Mouse (Mus musculus): ENCODE measurements around the gene Vps37b. TPM values are rescaled to one million over a fixed set of nuclear protein-coding genes. Genes with fewer than 3 reads are reported as not detected.

Gene Vps37b
- polyA plus RNA-seq, 1 experiment, result 22.6 TPM

GRCm38 (mm10) chr5:123961046-123961445 lies 71.0 kb downstream of the Vps37b start:
- H3K4me3 ChIP-seq (ENCODE audit: insufficient read depth, low read depth, low read length), result no peak overlapping the region
- no peak for DNase-seq
- TF ChIP-seq POLR2A (IDR thresholded peaks at IDR 0.05; ENCODE audit: low read depth, low read length), result no peak
- TF ChIP-seq CTCF (conservative IDR thresholded peaks at IDR 0.05; ENCODE audit: insufficient read depth, insufficient read length, low read depth, low read length), result no peak
- H3K27me3 ChIP-seq (replicated peaks; ENCODE audit: control insufficient read depth, insufficient read depth, low read length), result no peaks in the 10 kb centered on the region
- no peaks in the 10 kb centered on the region for H3K4me1 ChIP-seq (ENCODE audit: control insufficient read depth, insufficient read depth, low read length)
- no peaks in the 10 kb centered on the region for H3K36me3 ChIP-seq (ENCODE audit: control insufficient read depth, insufficient read depth, low read length)
- no peak overlapping the region for H3K27ac ChIP-seq (ENCODE audit: insufficient read depth, low read depth, low read length)
- 89% methylated on average over 12 of the region's 12 CpGs for WGBS

DNA sequence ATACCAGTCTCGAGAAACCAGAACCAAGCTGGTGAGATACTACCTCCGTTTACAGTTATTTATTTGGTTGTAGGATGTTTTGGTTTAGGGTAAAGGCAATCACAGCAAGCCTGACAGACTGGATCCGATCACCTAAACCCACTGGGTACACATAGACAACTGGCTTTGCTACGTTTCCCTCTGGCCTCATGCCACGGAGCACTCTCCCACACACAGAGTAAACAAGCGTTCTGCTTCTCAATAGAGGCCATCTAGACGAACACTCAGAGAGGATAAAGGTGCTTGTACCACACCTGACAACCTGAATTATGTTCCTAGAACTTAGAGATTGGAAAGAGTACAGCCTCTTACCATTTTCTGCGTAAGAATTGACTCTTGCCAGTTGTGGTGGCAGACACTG lies 71.9 kb downstream of the Vps37b start:
- Histone ChIP-seq H3K4me1 (ENCODE audit: control insufficient read depth, insufficient read depth, low read length) (no peaks in the 10 kb centered on the region), H3K27me3 (replicated peaks; ENCODE audit: control insufficient read depth, insufficient read depth, low read length) (no peaks in the 10 kb centered on the region), H3K27ac (ENCODE audit: insufficient read depth, low read depth, low read length) (no peak overlapping the region), H3K4me3 (ENCODE audit: insufficient read depth, low read depth, low read length) (no peak overlapping the region), H3K36me3 (ENCODE audit: control insufficient read depth, insufficient read depth, low read length) (no peaks in the 10 kb centered on the region)
- no peak for DNase-seq
- WGBS, result 77% methylated on average over 8 of the region's 8 CpGs
- TF ChIP-seq POLR2A (IDR thresholded peaks at IDR 0.05; ENCODE audit: low read depth, low read length), result no peak

GRCm38 (mm10) chr5:123959018-123959417 lies 73.1 kb downstream of the Vps37b start:
- Histone ChIP-seq H3K27ac (ENCODE audit: insufficient read depth, low read depth, low read length) (no peak overlapping the region), H3K4me3 (ENCODE audit: insufficient read depth, low read depth, low read length) (no peak overlapping the region), H3K4me1 (ENCODE audit: control insufficient read depth, insufficient read depth, low read length) (no peaks in the 10 kb centered on the region), H3K27me3 (replicated peaks; ENCODE audit: control insufficient read depth, insufficient read depth, low read length) (no peaks in the 10 kb centered on the region), H3K36me3 (ENCODE audit: control insufficient read depth, insufficient read depth, low read length) (no peaks in the 10 kb centered on the region)
- DNase-seq, result no peak
- WGBS, result 76% methylated on average over 3 of the region's 3 CpGs
- TF ChIP-seq CTCF (conservative IDR thresholded peaks at IDR 0.05; ENCODE audit: insufficient read depth, insufficient read length, low read depth, low read length) (no peak), POLR2A (IDR thresholded peaks at IDR 0.05; ENCODE audit: low read depth, low read length) (no peak)

- WGBS, result 90% methylated on average over 8 of the region's 8 CpGs
- Histone ChIP-seq H3K27ac (ENCODE audit: insufficient read depth, low read depth, low read length) (no peak overlapping the region), H3K27me3 (replicated peaks; ENCODE audit: control insufficient read depth, insufficient read depth, low read length) (no peaks in the 10 kb centered on the region), H3K4me1 (ENCODE audit: control insufficient read depth, insufficient read depth, low read length) (no peaks in the 10 kb centered on the region), H3K36me3 (ENCODE audit: control insufficient read depth, insufficient read depth, low read length) (no peaks in the 10 kb centered on the region), H3K4me3 (ENCODE audit: insufficient read depth, low read depth, low read length) (no peak overlapping the region)
- DNase-seq, result no peak
- TF ChIP-seq CTCF (conservative IDR thresholded peaks at IDR 0.05; ENCODE audit: insufficient read depth, insufficient read length, low read depth, low read length), result no peak
- no peak for TF ChIP-seq POLR2A (IDR thresholded peaks at IDR 0.05; ENCODE audit: low read depth, low read length)
Observed at GRCm38 (mm10) chr5:123957213-123957612, 74.9 kb downstream of the Vps37b start.

Other genes starting within 250 kb of the Vps37b start
- 1.9 and 2.6 TPM in 2 replicates for gene Hcar2, start 166.8 kb downstream of the Vps37b start, polyA plus RNA-seq (2012; rRNA removed)
- 11.1 and 13.0 TPM in 2 replicates for gene Hcar1, start 152.2 kb downstream of the Vps37b start, polyA plus RNA-seq (2012; rRNA removed)
- 22.6 and 41.0 TPM in 2 replicates for gene Denr, start 125.1 kb downstream of the Vps37b start, polyA plus RNA-seq (2012; rRNA removed)
- 0.56 and 0.64 TPM in 2 replicates for gene Gm43518, start 104.9 kb downstream of the Vps37b start, polyA plus RNA-seq (2012; rRNA removed)
- gene Ccdc62, start 101.6 kb downstream of the Vps37b start, polyA plus RNA-seq (2012; rRNA removed), result 3.7 and 4.1 TPM in 2 replicates
- 18.3 and 19.2 TPM in 2 replicates for gene Hip1r, start 58.6 kb downstream of the Vps37b start, polyA plus RNA-seq (2012; rRNA removed)
- gene Abcb9, start 63.5 kb upstream of the Vps37b start, polyA plus RNA-seq (2012; rRNA removed), result 8.1 and 8.5 TPM in 2 replicates
- gene Ogfod2, start 80.0 kb upstream of the Vps37b start, polyA plus RNA-seq (2012; rRNA removed), result 54.9 and 71.9 TPM in 2 replicates
- gene Arl6ip4, start 83.8 kb upstream of the Vps37b start, polyA plus RNA-seq (2012; rRNA removed), result 28.9 and 31.5 TPM in 2 replicates
- 17.3 and 19.8 TPM in 2 replicates for gene Pitpnm2, start 217.5 kb upstream of the Vps37b start, polyA plus RNA-seq (2012; rRNA removed)

Measured in kidney, adult 2 months (tissue).